Mouse (Mus musculus) c-Kit-negative CD71-positive TER-119-positive erythroid progenitor cells, embryonic 14.5 days (primary cell): ENCODE results near the gene Camkmt.
A peak's percentile ranks its signal among the peaks of the same experiment; 100 is the strongest.

ENCODE experiments used
- DNase-seq: peaks from one replicate; pipeline ENCODE4 v3.0.0-alpha.2; 2013; ENCODE audit warnings: low read depth, low spot score

The Camkmt gene

GRCm38 (mm10) chr17:85090120-85091099 is at the start of gene Camkmt, which contains the start of gene Prepl:
Gene Camkmt (plus strand): TSS chr17:85090552.
Gene Prepl (minus strand): TSS chr17:85090241.
- DNase-seq = peak; percentile 93

DNA sequence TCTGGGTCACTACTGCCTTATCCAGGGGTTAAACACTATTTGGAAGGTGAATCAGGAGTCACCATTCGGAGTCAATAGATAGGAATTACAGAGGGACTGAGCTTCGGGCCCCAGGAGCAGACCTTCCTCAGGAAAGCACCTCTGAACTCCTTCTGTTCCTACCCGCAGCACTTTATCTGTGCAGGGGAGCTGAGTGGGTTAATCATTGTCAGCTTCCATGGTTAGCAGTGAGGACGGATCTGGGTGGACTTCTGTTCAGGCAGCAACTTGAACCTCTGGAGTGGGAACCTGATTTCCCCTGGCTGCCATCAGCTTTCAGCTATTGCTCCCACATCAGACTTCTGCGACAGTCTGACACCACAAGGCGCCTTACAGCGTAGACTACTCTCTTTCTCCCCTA is 49.4 kb upstream of the Camkmt start:
- no peak for DNase-seq

GRCm38 (mm10) chr17:85042419-85042818 is 47.9 kb upstream of the Camkmt start:
- DNase-seq = no peak

GRCm38 (mm10) chr17:85043404-85043816 is 46.9 kb upstream of the Camkmt start:
- DNase-seq = no peak

GRCm38 (mm10) chr17:85044466-85044865 is 45.9 kb upstream of the Camkmt start:
- DNase-seq = no peak

GRCm38 (mm10) chr17:85045160-85045559 is 45.2 kb upstream of the Camkmt start:
- DNase-seq = no peak

DNA sequence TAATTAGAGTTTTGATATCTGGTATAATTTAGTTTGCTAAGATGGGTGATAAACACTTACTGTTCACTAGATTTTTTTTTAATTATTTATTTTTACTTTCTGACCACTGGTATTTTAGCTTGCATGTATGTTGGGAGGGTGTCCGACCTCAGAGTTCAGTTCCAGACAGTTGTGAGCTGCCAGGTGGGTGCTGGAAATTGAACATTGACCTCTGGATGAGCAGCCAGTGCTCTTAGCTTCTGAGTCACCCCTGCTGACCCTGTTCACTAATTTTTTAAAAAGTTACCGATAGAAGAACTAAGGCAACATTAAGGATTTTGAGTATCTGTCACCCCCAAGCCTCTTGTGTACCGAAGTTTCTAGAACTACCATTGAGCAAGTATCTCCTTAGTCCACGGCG is 42.0 kb upstream of the Camkmt start:
- DNase-seq = no peak

DNA sequence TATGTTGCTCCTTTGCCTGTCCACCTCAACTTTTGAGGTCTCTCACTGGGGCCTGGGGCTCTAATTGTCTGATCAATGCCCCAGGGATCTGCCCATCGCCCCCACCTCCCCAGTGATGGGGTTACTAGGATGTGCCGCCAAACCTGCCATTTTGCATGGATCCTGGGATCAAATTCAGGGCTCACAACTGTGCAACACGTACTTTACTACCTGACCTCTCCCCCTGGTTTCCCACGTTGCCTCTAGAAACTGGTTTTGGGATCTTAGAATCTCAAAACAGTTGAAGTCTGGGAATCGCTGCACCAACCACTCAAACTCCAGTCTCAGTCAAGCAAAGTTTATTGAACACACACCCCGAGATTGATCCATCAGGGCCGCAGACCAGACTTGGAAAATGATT is 32.1 kb upstream of the Camkmt start:
- DNase-seq = no peak

GRCm38 (mm10) chr17:85059136-85059535 is 31.2 kb upstream of the Camkmt start:
- no peak for DNase-seq

- no peak for DNase-seq
Measured at GRCm38 (mm10) chr17:85063560-85063959, 26.8 kb upstream of the Camkmt start.

- no peak for DNase-seq
Measured at GRCm38 (mm10) chr17:85067331-85067730, 23.0 kb upstream of the Camkmt start.

GRCm38 (mm10) chr17:85070658-85071057 is 19.7 kb upstream of the Camkmt start:
- DNase-seq = no peak

DNA sequence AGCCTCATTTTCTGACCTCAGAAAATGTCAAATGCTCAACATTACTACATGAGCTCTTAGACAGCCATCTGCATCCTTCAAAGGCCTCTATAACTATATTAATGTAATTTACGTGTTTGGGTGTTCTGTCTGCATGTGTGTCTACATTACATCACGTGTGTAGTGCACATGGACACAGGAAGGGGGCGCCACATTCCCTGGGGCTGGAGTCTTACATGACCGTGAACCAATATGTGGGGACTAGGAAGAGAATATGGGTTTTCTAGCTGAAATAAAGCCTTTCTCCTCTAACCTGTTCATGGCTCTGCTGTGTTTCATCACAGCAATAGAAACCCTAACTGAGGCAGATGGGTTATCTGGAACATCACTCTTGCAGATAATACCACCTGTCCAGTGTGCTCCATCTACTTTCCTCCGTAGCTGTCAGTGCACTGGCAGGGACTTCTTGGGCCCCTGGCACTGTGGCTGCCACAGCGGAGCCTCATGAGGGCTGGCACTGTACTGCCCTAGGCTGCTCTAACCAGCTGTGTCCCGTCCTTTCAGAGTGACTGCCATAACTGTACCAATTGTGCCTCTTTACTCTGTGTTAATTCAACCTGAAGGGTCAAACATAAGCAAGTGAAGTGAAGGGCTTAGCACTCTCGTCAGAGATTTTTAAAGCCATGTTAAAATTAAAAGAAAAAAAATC is 19.1 kb upstream of the Camkmt start:
- no peak for DNase-seq

GRCm38 (mm10) chr17:85072383-85072782 is 18.0 kb upstream of the Camkmt start:
- DNase-seq = no peak

- no peak for DNase-seq
Measured at GRCm38 (mm10) chr17:85073214-85073613, 17.1 kb upstream of the Camkmt start.

GRCm38 (mm10) chr17:85074083-85074482 is 16.3 kb upstream of the Camkmt start:
- DNase-seq = no peak

DNA sequence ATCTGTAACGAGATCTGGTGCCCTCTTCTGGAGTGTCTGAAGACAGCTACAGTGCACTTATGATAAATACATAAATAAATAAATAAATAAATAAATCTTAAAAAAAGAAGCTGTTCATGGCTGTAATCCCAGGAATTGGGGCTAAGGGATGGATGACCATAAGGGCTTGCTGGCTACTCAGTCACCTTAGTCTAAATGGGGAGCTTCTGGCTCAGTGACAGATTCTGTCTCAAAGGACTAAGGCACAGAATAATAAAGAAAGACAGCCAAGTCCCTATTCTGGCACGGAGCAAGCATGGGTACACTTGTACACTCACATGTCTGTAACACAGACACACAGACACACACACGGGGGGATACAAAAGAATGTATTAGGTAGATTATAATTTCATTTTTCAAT is 11.1 kb upstream of the Camkmt start:
- DNase-seq = no peak

GRCm38 (mm10) chr17:85080781-85081180 is 9.6 kb upstream of the Camkmt start:
- no peak for DNase-seq

- no peak for DNase-seq
Measured at GRCm38 (mm10) chr17:85085335-85085734, 5.0 kb upstream of the Camkmt start.

DNA sequence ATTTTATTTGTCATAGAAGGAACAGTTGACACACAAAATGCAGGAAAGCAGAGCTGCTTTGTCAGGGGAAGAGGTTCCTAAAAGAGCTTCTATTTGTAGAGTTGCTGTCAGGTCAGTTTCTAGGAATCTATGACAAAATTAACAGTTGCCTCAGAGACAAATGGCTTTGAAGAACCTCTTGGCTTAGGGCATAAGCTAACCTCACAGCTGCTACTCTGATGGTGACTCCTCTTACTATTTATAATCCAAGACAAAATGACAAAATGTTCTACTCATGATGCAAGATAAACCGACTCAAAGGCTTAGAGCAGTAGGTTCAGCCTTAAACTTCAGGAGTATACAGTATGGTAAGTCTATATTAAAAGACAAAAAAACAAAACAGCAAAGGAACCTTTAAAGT is 3.9 kb upstream of the Camkmt start:
- DNase-seq = no peak

DNA sequence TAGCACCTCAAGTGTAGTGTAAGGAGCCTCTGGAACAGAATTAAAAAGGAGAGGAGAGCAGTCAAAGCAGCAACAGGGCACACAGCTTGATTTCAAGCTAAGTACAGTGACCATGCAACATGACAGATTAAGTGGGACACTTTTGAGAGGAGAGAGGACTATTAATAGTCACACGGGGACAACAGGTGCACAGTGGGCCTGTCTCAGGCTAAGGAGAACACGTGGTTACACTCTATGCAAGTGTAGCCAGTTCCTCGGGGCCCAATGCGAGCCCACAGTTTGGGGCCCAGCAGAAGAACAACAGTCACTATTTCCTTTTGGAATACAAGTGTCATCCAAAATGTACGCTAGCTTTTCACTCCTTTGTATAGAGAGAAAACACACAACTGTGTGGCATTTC is 2.8 kb upstream of the Camkmt start:
- DNase-seq = no peak

DNA sequence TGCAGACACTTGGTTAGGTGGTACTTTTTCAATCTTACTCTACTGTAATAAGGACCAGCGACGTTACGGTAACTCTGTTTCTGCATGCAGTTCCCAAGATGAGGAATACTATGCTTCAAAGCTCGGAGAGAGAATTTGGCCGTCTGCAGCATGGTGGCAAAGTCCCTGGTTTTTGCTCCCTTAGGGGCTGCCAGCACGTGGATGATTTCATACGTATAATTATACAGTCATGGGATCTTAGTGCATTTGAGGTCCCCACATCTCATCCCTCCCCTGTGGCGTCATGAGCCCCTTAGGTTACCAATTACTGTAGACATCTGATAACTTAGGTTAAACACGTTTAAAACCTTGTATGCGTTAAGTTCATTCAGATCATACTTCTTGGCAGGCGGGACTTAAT is 2.0 kb upstream of the Camkmt start:
- DNase-seq = no peak

DNA sequence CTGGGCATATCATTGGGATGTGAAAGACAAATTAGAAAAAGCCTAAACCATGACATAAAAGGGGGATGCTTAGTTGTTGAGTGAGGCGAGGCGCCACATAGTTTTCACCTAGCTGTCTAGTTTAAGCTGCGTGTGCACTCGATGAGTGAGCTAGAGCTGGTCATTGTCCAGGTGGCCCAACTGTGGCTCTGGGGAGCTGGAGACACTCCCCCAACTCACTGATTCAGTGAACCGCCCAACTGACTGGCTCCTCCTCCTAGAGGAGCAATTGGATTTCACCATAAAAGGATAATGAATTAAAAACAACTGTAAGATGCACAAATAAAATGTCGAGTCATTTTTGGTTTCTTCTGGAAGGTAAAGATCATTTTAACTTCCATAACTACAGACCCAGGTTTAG is 1.3 kb upstream of the Camkmt start:
- no peak for DNase-seq
